9 mouse cellular contexts compared by ENCODE assay signal in the genomic region with DNA sequence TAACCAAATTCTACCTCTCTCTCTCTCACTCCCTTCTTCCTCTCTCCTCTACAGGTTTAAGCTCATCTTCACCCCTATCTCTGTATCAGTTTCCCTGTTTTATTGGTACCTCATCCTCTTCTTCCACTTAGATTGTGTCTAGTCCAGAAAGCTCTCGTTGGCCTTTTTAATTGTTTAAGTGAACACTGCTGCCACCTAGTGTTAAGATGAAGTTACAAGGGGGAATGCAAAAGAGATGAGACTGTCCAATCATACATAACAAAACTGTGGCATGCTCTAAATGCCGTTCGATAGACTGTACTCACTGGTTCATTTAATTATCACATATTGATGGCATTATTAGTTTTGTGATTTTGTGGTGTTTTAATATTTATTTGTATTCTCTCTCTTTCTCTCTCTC. TPM values are rescaled to one million over a fixed set of nuclear protein-coding genes. Genes with fewer than 3 reads are reported as not detected.
DNase-seq lines count a peak whose midpoint lies in the region; ATAC-seq and TF ChIP-seq lines count a peak whose summit lies in the region.
"Had no signal": no experiment of that assay in that cellular context is flagged by ENCODE, and none has a peak within 500 bp of the region (broad histone marks: within the 10 kb centered on the region; RNA-seq: fewer than 3 reads in every experiment).

No protein-coding gene starts in this region.

- TF ChIP-seq CTCF in kidney, postnatal 0 days (IDR thresholded peaks at IDR 0.05; ENCODE audit: low read depth) = peak; percentile 89

- no peak overlapping the region for H3K27ac ChIP-seq in kidney, postnatal 0 days

- 28% methylated on average over 3 of the region's 3 CpGs for WGBS in kidney, postnatal 0 days

- peak; percentile 28 for DNase-seq in adrenal gland, postnatal 10 days
- DNase-seq in adrenal gland, postnatal 4 days (ENCODE audit: low spot score in 2 of 2) = no peak
- DNase-seq in kidney, postnatal 0 days (ENCODE audit: low spot score) = peak; percentile 90
- no peak for DNase-seq in kidney, postnatal 4 days
- DNase-seq in embryo, embryonic 11 days = peak; percentile 81
- DNase-seq in retina, postnatal 7 days (ENCODE audit: low read depth, low spot score) = peak; percentile 59

- H3K36me3 ChIP-seq in kidney, postnatal 0 days (ENCODE audit: insufficient read depth, low read length) = no peaks in the 10 kb centered on the region

- no peak overlapping the region for H3K4me3 ChIP-seq in kidney, postnatal 0 days (replicated peaks; ENCODE audit: low read depth, low read length)

- no peaks in the 10 kb centered on the region for H3K27me3 ChIP-seq in kidney, postnatal 0 days (ENCODE audit: insufficient read depth, low read length)

- H3K4me1 ChIP-seq in kidney, postnatal 0 days (replicated peaks; ENCODE audit: insufficient read depth, low read length) = no peaks in the 10 kb centered on the region

- H3K9ac ChIP-seq in kidney, postnatal 0 days (ENCODE audit: low read depth, low read length) = no peak overlapping the region

- no peak for ATAC-seq in kidney, postnatal 0 days (replicated peaks; ENCODE audit: low FRiP score, low read depth)
- ATAC-seq in CD4-positive, CD25-positive, alpha-beta regulatory T cell, adult 4 months = peak; percentile 56
- no peak for ATAC-seq in monocyte, adult 5-6 weeks (replicated peaks; ENCODE audit: insufficient number of reproducible peaks, low FRiP score, low TSS enrichment, poor library complexity, severe bottlenecking)

- no peaks in the 10 kb centered on the region for H3K9me3 ChIP-seq in kidney, postnatal 0 days (replicated peaks; ENCODE audit: low read length)

- no peak overlapping the region for H3K4me2 ChIP-seq in kidney, postnatal 0 days (ENCODE audit: low read length)

RNA-seq across cellular contexts. Expression of a gene that starts 3.8 kb away (rescaled TPM):
- total RNA-seq in adrenal gland, postnatal 10 days (2021) = not detected
- not detected for total RNA-seq in adrenal gland, postnatal 4 days (2021)
- 0.11 and 0.20 TPM in 2 replicates for polyA plus RNA-seq in kidney, postnatal 0 days (2015; fragmentation: Nextera tagmentation; extraction: Ambion mirVana)
- not detected for polyA plus RNA-seq in CD4-positive, CD25-positive, alpha-beta regulatory T cell, adult 4 months (2017; shearing (Covaris generic))
- not detected in 3 replicates for total RNA-seq in monocyte, adult 5-6 weeks (2017)
- total RNA-seq: heart, postnatal 14 days had no signal

RNA-seq across cellular contexts. Expression of a gene that starts 30.4 kb away (rescaled TPM):
- total RNA-seq in adrenal gland, postnatal 10 days (2021) = 1 to 10 TPM; 1.6 to 2.5 TPM
- total RNA-seq in adrenal gland, postnatal 4 days (2021) = 1 to 10 TPM; 1.1 to 1.9 TPM
- polyA plus RNA-seq in kidney, postnatal 0 days (2015; fragmentation: Nextera tagmentation; extraction: Ambion mirVana) = 0.27 and 0.39 TPM in 2 replicates
- not detected for polyA plus RNA-seq in CD4-positive, CD25-positive, alpha-beta regulatory T cell, adult 4 months (2017; shearing (Covaris generic))
- total RNA-seq in monocyte, adult 5-6 weeks (2017) = not detected in 3 replicates

RNA-seq across cellular contexts. Expression of a gene that starts 32.6 kb away (rescaled TPM):
- total RNA-seq in adrenal gland, postnatal 10 days (2021) = 10 to 100 TPM; 31.6 to 32.4 TPM
- total RNA-seq in adrenal gland, postnatal 4 days (2021) = 10 to 100 TPM; 37.5 to 43.3 TPM
- polyA plus RNA-seq in kidney, postnatal 0 days (2015; fragmentation: Nextera tagmentation; extraction: Ambion mirVana) = 12.3 and 14.3 TPM in 2 replicates
- polyA plus RNA-seq in CD4-positive, CD25-positive, alpha-beta regulatory T cell, adult 4 months (2017; shearing (Covaris generic)) = 10 to 100 TPM in 1 of 2 experiments, 1 to 10 TPM in 1; 9.4 to 18.2 TPM
- total RNA-seq in monocyte, adult 5-6 weeks (2017) = 20.1 to 35.3 TPM (median 31.2 TPM) in 3 replicates

Comparison
In these comparisons a context has a peak if more than half of its experiments do, and no peak if none do; other contexts are left out.
1. DNase-seq: peak in adrenal gland, postnatal 10 days (single experiment), kidney, postnatal 0 days (single experiment), embryo, embryonic 11 days (single experiment) and retina, postnatal 7 days (single experiment); none in adrenal gland, postnatal 4 days (0 of 2) and kidney, postnatal 4 days (0 of 2).